Mouse (Mus musculus) gastrocnemius, postnatal 4 days (tissue): ENCODE results near the gene Tmco1. TPM values are rescaled to one million over a fixed set of nuclear protein-coding genes. Genes with fewer than 3 reads are reported as not detected.

Experiments
- DNase-seq, 2 experiments: peaks; one replicate each; pipeline ENCODE4 v3.0.0; 2021 to 2022; ENCODE audit warnings: low spot score in 2 of 2, mixed read lengths in 2 of 2
- microRNA-seq: library from miRNA; unstranded; fragments of <30 nt; microRNA quantifications from one replicate; pipeline ENCODE4 v1.2.0, GENCODE M21; 2021
- total RNA-seq, 2 experiments: library from RNA; stranded (reverse); gene quantifications; 2 replicates each; pipeline ENCODE4 v1.2.3; 2021

Gene Tmco1
- total RNA-seq, 2 experiments from 2014 or later, result 45.2 to 50.6 TPM

DNA sequence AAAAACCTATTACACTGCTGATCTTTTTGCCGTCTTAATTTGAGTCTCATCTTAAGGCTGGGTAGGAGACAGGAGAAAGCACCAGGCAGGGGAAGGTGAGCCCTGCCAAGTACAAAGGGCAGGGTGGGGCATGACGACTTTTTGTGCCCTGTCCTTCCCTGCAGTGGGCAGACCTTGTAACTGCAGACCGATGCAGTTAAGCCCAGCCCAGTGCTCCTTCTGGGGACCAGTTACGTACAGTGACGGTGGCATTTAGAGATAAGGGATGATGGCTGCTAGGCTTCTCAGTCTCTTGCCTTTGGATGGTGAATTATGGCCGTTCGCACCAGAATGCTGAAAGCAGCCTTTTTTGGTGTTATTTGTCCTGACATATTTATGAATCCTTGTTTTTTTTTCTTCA lies 60.3 kb downstream of the Tmco1 start:
- DNase-seq, result no peak

- DNase-seq, result peak; percentile 73 to 85
Measured at GRCm38 (mm10) chr1:167369905-167370304, 61.7 kb downstream of the Tmco1 start.

DNA sequence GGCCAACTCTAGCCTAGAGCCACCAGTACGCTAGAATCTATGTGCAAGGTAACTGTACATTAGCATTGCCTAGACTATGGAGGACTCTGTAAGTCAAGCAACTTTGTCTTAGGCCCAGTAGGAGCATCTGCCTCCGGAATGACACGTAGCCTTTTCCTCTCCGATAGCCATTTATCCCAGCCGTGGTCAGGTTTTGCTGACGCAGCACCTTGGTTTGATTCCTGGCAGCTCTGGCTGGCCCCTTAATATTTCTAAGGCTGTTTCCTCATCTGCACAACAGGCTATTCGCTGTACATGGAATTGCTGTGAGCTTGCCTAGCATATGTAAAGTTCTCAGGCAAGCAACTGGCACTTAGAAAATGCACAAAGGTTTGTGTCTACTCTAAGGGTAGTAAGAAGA lies 64.6 kb downstream of the Tmco1 start:
- DNase-seq, result no peak

GRCm38 (mm10) chr1:167374003-167374784 lies 66.0 kb downstream of the Tmco1 start:
- peak in 1 of 2 experiments; percentile 29 for DNase-seq

DNA sequence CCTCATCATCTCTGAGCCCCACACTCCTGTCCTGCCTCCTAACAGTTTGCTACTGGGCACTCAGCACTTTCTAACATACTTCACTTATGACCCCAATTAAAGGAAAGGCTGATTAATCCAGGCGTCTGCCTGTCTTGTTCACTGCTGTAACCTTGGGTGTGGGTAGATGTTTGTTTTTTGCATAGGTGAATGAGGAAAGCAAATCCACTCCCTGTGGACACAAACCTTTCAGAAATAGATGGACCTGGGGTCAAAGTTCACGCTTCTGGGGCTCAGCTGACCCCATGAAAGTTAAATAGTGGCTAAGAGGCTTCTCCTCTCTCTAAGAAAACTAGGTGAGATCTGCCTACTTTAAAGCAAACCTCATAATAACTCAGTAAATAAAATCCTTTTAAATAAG lies 66.8 kb downstream of the Tmco1 start:
- DNase-seq, result no peak

- DNase-seq, result no peak
Measured at GRCm38 (mm10) chr1:167378019-167378418, 69.8 kb downstream of the Tmco1 start.

- DNase-seq, result no peak
Measured at GRCm38 (mm10) chr1:167379751-167380150, 71.6 kb downstream of the Tmco1 start.

DNA sequence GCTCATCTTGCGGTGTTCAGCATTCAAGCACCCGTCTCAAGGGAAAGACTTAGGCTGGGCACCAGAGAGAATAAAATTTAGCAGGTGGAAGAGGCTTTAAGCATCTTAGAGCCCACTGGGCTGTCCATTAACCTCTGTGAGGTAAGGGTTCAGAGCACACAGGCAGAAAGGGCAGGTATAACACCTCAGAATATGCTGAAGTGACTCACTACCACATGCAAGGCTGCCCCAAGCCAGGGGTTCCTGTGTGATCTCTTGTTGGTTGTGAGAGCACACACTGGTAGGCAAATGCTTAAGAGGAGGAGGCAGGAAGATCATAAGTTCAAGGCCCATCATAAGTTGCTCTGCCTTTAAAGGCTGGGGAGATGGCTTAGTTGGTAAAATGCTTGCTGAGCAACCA lies 72.0 kb downstream of the Tmco1 start:
- no peak for DNase-seq

- no peak for DNase-seq
Measured at GRCm38 (mm10) chr1:167381050-167382015, 73.2 kb downstream of the Tmco1 start.

- no peak for DNase-seq
Measured at GRCm38 (mm10) chr1:167382316-167382715, 74.1 kb downstream of the Tmco1 start.

DNA sequence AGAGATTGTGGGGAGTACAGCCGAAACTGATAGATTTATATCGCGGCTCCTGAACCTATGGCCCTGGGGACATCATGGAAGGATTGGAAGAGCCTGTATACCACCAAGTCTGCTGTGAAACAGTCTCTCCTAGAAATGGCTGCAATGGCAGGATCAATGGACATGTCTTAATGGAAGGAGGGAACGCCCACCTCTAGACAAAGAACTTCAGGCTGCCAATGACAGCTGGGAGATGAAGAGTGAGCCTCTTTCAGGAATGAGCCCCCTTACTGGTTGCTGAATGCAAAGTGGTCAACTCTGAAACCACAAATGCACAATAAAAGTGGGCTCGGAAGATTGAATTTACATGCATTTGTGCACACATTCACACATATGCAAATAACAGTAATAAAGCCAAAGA lies 74.6 kb downstream of the Tmco1 start:
- no peak for DNase-seq

DNA sequence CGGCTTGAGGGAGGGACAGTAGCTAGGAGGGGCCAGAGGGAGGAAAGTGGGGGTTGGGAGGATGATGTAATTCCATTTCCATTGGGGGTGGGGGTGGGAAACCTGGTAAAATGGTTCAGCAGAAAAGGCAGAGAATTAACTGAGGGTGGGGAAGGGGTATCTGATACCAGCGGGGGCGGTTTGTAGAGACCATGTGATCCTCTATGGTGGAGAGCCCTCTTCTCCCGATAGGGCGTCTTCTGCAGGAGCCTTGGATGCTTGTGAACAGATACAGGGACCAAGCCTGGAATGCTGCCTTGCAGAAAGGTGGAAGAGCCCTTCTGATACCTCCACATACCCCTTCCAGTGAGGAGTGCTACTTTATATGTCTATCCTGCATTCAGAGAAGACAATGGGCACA lies 75.0 kb downstream of the Tmco1 start:
- no peak for DNase-seq

Small RNA genes within 50 kb of the gene (microRNA-seq; reads per million reads assigned to microRNA genes)
- gene Gm25911 (not detected), gene Mir6347 (not detected)

Other genes starting within 250 kb of the Tmco1 start
- gene Uck2, start 23.1 kb upstream of the Tmco1 start, total RNA-seq, result 10 to 100 TPM; 26.9 to 29.9 TPM
- 10 to 100 TPM; 11.0 to 16.8 TPM for gene Aldh9a1, start 41.6 kb downstream of the Tmco1 start, total RNA-seq
- 10 to 100 TPM; 29.3 to 31.7 TPM for gene Mgst3, start 85.5 kb downstream of the Tmco1 start, total RNA-seq
- under 1 TPM; 0.25 to 0.31 TPM for gene Lrrc52, start 158.4 kb downstream of the Tmco1 start, total RNA-seq